Mouse (Mus musculus) left cerebral cortex, adult 9 months (tissue): Measurements from ENCODE around the gene Terb1.

Experiments
- DNase-seq, 2 experiments: peaks; one replicate each; pipeline ENCODE4 v3.0.0; 2022; ENCODE audit warnings: low spot score in 2 of 2

Terb1 gene

DNA sequence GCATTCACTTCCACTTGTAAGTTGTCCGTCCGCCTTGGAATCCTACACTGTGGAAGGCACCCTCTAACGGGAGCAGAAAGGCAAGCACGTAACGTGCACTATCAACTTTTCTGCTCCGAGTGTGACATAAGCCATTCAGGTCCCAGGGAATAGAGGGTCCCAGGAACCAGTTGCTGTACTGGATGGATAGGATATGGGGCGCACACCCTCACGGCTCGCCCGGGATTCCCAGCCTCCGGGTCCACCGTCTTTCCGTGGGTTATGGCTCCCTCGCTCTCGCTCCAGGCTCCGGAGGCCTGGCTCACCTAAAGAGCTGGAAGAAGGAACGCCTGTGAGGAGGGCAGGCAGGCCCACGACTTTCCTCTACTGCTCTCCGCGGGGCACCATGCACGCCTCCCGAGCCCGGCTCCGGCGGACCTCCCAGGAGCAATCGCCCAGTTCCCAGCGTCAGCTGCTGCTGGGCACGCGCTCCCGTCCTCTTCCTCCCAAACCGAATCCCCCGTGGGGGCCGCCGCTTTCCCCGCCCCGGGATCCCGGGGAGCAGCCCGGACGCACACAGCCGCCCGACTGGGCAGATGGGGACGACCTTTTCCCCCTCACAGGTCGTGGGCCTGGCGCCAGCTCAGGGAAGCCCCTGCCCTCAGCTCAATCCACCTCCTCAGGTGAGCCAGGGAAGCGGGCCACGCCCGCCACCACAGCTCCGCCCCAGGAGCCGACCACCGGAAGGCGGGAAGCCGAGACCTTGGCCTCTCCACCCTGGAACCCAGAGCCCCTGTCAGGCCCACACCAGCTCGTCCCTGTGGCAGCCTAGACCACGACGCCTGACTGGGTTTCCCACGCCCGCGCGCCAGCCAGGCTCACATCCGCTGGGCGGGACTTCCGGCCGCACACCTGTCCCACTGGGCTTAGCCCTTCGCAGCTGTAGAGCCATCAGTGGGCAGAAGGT, at the start of gene Terb1:
Gene Terb1, minus strand, starts transcription at position 850 of the 946 bp plus-strand sequence.
- DNase-seq = peak in 1 of 2 experiments; percentile 25

- DNase-seq = no peak
Observed at GRCm38 (mm10) chr8:104557226-104557625, 47.5 kb upstream of the Terb1 start.

DNA sequence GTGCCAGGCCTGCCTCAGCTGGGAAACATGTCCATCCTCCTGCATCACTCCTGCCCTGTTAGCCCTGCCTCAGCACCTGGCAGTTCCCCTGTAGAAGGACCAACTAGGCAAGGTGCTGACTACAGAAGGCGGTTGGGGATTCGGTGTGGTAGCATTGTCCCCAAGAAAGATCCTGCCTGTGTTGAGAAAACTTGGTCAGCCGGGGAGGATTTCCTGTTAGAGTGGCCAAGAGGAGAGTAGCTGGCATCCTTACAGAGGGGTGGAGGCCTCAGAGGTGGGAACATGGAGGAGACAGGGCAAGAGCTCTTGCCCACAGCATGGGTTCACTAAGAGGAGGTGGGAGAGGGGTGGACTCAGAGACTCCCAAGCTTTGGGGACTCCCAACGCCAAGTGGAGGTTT, 45.5 kb upstream of the Terb1 start:
- DNase-seq = no peak

DNA sequence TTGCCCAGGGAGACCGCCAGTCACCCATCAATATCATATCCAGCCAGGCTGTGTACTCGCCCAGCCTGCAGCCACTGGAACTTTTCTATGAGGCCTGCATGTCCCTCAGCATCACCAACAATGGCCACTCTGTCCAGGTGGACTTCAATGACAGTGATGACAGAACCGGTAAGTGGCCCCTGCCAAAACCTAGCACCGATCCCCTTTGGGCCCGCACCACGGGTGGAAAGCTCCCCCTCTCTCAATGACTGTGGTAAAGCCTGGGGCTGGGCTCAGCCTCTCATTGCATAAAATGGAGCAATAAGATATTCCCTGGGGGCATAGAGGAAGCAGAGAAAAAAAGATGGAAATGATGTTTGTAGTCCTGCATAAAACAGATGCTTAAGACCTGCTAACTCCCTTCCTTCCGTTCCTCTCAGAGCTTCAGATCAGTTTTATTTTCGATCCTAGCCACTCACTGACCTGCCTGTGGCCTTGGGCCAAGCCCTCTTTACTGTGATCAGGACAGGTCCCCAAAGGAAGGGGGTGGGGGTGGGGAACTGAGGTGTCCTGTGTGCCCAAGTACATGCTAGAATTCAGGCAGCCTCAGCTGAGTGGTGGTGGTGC, 33.8 kb upstream of the Terb1 start:
- no peak for DNase-seq

DNA sequence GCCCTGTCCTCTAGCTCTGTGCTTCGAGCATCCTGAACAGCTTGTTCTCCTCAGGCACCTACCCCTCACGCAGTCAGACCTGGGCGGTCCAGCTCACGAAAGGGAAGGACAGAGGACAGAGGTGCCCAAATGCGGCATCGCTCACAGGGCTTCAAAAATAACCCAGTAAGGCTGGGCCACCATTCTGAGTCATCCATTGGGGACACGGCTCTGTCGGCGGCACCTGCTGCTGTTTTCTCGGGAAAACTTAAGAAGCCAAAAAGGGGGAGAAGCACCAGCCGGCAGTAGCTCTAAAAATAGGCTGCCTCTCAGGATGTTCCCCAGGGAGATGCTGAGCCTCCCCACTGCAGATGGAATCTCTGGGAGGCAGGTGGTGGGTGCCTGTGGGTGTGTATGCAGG, 32.5 kb upstream of the Terb1 start:
- DNase-seq = peak; percentile 78 to 90

DNA sequence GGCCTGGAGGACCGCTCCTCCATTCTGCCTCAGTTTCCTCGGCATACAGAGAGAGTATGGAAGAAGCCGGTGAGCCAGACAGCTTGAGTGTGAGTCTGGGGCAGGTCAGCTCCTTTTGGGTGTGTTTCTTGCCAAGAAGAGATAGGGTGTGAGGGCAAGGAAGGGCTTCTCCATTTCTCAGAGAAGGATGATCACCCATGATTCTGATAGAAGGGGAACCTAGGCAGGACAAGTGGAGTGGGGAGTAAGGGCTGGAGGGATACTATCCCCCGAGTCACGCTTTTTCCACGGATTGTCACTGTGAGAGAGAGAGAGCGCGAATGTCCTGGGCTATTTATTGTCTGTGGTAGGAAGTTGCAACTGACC, 31.8 kb upstream of the Terb1 start:
- DNase-seq = no peak

GRCm38 (mm10) chr8:104540710-104541514, 31.2 kb upstream of the Terb1 start:
- peak in 1 of 2 experiments; percentile 44 for DNase-seq

GRCm38 (mm10) chr8:104540238-104540637, 30.5 kb upstream of the Terb1 start:
- DNase-seq = no peak

DNA sequence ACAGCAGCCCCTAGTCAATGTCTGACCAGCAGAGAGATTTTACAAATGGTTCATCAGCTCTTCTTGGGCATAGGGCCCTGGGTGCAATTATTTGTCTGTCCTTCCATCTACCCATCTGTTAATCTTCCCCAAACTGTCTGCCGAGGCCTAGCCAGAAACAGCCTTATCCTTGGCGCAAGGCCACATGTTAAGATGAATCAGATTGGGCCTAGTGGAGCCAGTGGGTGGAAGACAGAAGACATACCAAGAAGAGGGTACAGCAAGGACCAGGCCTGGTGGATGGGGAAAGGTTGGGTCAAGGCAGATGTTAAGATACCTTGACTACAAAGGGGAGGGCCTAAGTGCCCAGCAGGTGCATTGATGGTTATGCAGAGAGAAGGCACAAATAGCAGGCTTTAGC, 29.9 kb upstream of the Terb1 start:
- DNase-seq = peak in 1 of 2 experiments; percentile 75

DNA sequence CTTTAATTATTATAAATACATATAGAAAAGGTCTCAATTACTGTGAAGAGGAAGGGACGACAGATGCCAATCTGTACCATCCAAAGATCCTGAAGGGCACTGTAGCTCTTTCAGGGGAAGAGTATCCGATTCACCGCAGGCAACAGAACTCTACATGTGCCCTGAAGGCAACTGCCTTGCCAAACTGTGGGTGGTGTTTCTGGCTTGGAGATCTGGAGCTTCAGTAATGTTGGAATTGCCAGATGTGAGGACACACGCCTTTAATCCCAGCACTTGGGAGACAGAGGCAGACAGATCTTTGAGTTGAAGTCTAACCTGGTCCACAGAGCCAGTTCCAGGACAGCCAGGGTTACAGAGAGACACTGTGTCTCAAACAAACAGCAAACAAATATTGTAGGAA, 29.2 kb upstream of the Terb1 start:
- no peak for DNase-seq

GRCm38 (mm10) chr8:104536028-104536427, 26.3 kb upstream of the Terb1 start:
- DNase-seq = no peak

DNA sequence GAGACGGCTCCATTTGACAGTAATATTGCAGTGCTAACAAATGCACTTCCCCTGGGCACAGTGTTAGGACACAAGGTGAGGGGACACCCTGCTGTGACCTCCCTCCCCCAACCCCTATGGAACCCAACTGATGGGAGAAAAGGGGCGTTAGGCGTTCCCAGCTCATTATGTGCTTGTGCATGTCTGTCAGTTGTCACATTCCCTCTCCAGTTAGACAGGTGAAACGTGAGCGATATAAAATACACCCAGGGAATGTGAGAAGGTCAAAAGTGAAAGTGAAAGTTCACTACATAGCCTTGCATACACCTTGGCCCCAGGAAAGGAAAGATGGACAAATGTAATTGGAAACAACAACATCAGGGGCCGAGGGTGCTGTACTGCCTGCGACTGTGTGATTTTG, 25.7 kb upstream of the Terb1 start:
- DNase-seq = no peak

GRCm38 (mm10) chr8:104534779-104535141, 25.1 kb upstream of the Terb1 start:
- no peak for DNase-seq

- peak; percentile 73 to 96 for DNase-seq
Observed at GRCm38 (mm10) chr8:104533971-104534778, 24.5 kb upstream of the Terb1 start, which contains the start of the genes Nae1 and Car7. Gene Nae1 (minus strand): TSS chr8:104534637. Gene Car7 (plus strand): TSS chr8:104534689.

GRCm38 (mm10) chr8:104533551-104533950, 23.8 kb upstream of the Terb1 start:
- no peak for DNase-seq

- DNase-seq = no peak
Observed at GRCm38 (mm10) chr8:104529671-104530070, 20.0 kb upstream of the Terb1 start.

DNA sequence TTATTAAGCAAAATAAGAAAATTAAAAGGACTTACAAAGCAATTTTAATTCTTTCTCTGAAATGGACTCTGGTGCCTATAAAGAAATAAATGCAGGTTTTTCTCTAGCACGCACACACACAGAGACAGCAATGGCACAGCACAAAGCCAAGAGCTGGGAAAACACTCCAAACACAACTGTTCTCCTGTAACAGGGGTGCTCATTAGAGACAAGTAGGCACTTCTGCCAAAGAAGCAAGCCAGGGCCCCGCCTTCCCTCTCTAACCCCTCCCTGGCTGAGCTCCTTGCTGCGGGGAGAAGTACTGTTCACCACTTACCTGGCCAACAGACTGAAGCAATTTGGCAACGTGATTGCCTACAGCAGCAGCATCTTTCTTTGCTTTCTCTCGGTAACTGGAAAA, 8.2 kb upstream of the Terb1 start:
- no peak for DNase-seq

- no peak for DNase-seq
Observed at GRCm38 (mm10) chr8:104510134-104510533, 424 bp upstream of the Terb1 start.

- no peak for DNase-seq
Observed at GRCm38 (mm10) chr8:104479091-104479490, 30.6 kb downstream of the Terb1 start.

GRCm38 (mm10) chr8:104472465-104472864, 37.2 kb downstream of the Terb1 start:
- no peak for DNase-seq

DNA sequence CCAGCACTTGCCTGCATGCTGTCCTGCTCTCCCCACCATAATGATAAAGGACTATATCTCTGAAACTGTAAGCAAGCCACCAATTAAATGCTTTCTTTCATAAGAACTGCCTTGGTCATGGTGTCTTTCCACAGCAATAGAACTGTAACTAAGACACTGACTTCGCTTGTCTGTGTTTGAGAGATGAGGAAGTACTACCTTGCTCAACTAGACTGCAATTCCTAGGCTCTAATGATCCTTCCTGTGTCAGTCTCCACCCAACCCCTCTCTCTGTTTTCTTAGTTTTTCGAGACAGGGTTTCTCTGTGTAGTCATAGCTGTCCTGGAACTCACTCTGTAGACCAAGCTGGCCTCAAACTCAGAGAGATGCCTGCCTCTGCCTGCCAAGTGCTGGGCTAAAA, 42.2 kb downstream of the Terb1 start:
- no peak for DNase-seq
